Mouse (Mus musculus) spleen, adult 2 months (tissue): ENCODE results near the gene Bves. TPM values are rescaled to one million over a fixed set of nuclear protein-coding genes. Genes with fewer than 3 reads are reported as not detected.
"Not testable (repeated sequence)": the region's sequence is repeated elsewhere in the genome, so short reads cannot be mapped to it uniquely, and the experiment has no call there.

Experiments
- DNase-seq, 2 experiments: peaks; one replicate each; pipeline versions ENCODE4 v3.0.0 to v3.0.0-alpha.2; 2012 to 2021; ENCODE audit warnings: low spot score in 2 of 2, low read depth in 1 of 2
- H3K27ac ChIP-seq: fragments of 200-500 bp; 2 replicates; pipeline ENCODE4 v1.5.1; 2012; ENCODE audit warnings: low read length, inconsistent platforms; ENCODE audit not compliant: insufficient read depth
- H3K27me3 ChIP-seq: fragments of 200-500 bp; 2 replicates; pipeline ENCODE4 v1.6.1; 2012; ENCODE audit warnings: mild to moderate bottlenecking, moderate library complexity, low read length, inconsistent platforms; ENCODE audit not compliant: control insufficient read depth, insufficient read depth
- H3K36me3 ChIP-seq: fragments of 200-500 bp; 2 replicates; pipeline ENCODE4 v1.6.1; 2012; ENCODE audit warnings: mild to moderate bottlenecking, low read length, inconsistent platforms; ENCODE audit not compliant: control insufficient read depth, insufficient read depth
- H3K4me1 ChIP-seq: fragments of 200-500 bp; 2 replicates; pipeline ENCODE4 v1.6.1; 2011; ENCODE audit warnings: inconsistent platforms; ENCODE audit not compliant: control insufficient read depth, insufficient read depth, insufficient read length
- H3K4me3 ChIP-seq: fragments of 200-500 bp; 2 replicates; pipeline ENCODE4 v1.5.1; 2011; ENCODE audit warnings: mild to moderate bottlenecking, inconsistent platforms; ENCODE audit not compliant: insufficient read depth, insufficient read length; ENCODE audit errors: extremely low read depth
- CTCF ChIP-seq: fragments of 200-500 bp; IDR thresholded peaks from 2 replicates; pipeline ENCODE4 v1.5.1; 2011; ENCODE audit warnings: mild to moderate bottlenecking, inconsistent platforms; ENCODE audit not compliant: insufficient read depth, insufficient read length, insufficient replicate concordance; ENCODE audit errors: extremely low read depth
- POLR2A ChIP-seq: fragments of 200-500 bp; IDR thresholded peaks from 2 replicates; pipeline ENCODE4 v1.6.1; 2011; ENCODE audit warnings: low read depth, low read length, inconsistent platforms
- WGBS: fragments of 180-500 bp; shearing (Covaris S2); methylation state at CpG from one replicate; pipeline ENCODE4 v1.1.7; 2018; 5-methylcytosine and 5-hydroxymethylcytosine counted together
- polyA plus RNA-seq: library from polyadenylated mRNA; depleted of rRNA; stranded (reverse); fragments of >200 nt; gene quantifications from 2 replicates; pipeline ENCODE4 v1.2.3, GENCODE M21; 2012

Bves gene
- polyA plus RNA-seq, 1 experiment: 0.53 TPM

GRCm38 (mm10) chr10:45345217-45345616 is 9.6 kb downstream of the Bves start:
- DNase-seq: no peak
- H3K27me3 ChIP-seq: no peaks in the 10 kb centered on the region
- no peak overlapping the region for H3K4me3 ChIP-seq
- H3K4me1 ChIP-seq: no peaks in the 10 kb centered on the region
- WGBS: 90% methylated on average over 9 of the region's 9 CpGs
- no peaks in the 10 kb centered on the region for H3K36me3 ChIP-seq
- TF ChIP-seq POLR2A: no peak
- TF ChIP-seq CTCF: no peak
- no peak overlapping the region for H3K27ac ChIP-seq

GRCm38 (mm10) chr10:45348143-45348542 is 12.6 kb downstream of the Bves start:
- H3K27ac ChIP-seq, H3K36me3 ChIP-seq, H3K4me1 ChIP-seq, H3K4me3 ChIP-seq, H3K27me3 ChIP-seq, DNase-seq: not testable (repeated sequence)
- WGBS: 87% methylated on average over 3 of the region's 3 CpGs

DNA sequence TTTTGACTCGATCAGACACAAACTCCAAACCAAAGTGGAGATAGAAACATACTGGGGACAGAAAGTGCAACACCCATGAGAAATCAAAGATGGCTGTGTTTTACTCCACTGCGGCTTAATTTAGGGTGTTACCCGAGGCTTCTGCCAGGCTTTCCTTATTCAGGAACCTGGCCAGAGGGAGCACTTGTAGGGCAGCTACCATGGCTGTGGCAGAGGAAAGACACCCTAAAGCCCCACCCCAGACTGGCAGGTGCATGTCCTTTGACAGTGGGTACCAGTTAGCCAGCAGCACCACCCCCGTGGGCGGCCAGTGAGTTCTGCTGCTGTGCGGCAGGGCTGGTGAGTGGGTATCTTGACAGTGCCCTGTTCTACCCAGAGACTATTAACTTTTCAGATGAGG is 20.5 kb downstream of the Bves start:
- Histone ChIP-seq H3K4me3 (no peak overlapping the region), H3K27me3 (no peaks in the 10 kb centered on the region), H3K27ac (no peak overlapping the region), H3K36me3 (no peaks in the 10 kb centered on the region), H3K4me1 (no peaks in the 10 kb centered on the region)
- WGBS: 87% methylated on average over 6 of the region's 6 CpGs
- DNase-seq: no peak
- TF ChIP-seq POLR2A (no peak), CTCF (no peak)

- WGBS: 67% methylated on average over 5 of the region's 5 CpGs
- Histone ChIP-seq H3K27me3 (no peaks in the 10 kb centered on the region), H3K4me1 (no peaks in the 10 kb centered on the region), H3K36me3 (no peaks in the 10 kb centered on the region), H3K4me3 (no peak overlapping the region), H3K27ac (no peak overlapping the region)
- no peak for DNase-seq
- TF ChIP-seq CTCF (no peak), POLR2A (no peak)
Observed at GRCm38 (mm10) chr10:45363396-45363795, 27.8 kb downstream of the Bves start.

DNA sequence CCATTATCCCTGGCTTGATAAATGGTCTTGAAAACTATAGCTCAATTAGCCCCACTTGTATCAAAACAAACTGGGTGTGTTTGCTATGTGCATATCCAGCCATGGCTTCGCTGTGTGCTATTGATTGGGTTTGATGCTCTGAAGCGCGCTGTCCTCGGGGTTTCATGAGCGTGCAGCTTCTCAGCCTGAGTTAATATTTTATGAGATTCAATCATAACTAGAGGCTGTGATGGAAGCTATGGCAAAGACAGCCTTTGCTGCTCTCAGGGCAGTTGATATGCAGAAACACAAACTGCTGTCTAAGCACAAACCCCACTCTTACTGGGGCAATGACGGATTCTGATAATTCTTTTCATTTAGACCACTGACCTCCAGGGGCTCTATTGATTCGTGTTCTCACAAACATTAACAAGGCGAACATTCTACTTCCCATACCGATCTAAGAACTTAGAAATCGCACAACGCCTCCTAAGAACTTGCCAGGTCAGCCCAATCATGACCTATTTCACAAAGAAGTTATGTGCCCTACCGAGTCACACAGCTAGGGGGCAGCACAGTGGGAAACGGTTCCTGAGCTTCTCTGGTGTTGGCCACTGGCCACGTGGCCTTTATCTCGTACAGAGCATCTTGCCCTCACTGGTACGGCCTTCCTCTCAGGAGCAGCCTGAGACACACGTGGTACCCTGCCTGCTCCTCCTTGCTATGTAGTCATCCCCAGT is 31.6 kb downstream of the Bves start:
- WGBS: 87% methylated on average over 17 of the region's 17 CpGs
- TF ChIP-seq CTCF: no peak
- TF ChIP-seq POLR2A: no peak
- Histone ChIP-seq H3K4me3 (no peak overlapping the region), H3K27ac (no peak overlapping the region), H3K36me3 (no peaks in the 10 kb centered on the region), H3K27me3 (no peaks in the 10 kb centered on the region), H3K4me1 (no peaks in the 10 kb centered on the region)
- no peak for DNase-seq

GRCm38 (mm10) chr10:45369639-45370038 is 34.1 kb downstream of the Bves start:
- WGBS: 85% methylated on average over 3 of the region's 3 CpGs
- H3K27me3 ChIP-seq: no peaks in the 10 kb centered on the region

DNA sequence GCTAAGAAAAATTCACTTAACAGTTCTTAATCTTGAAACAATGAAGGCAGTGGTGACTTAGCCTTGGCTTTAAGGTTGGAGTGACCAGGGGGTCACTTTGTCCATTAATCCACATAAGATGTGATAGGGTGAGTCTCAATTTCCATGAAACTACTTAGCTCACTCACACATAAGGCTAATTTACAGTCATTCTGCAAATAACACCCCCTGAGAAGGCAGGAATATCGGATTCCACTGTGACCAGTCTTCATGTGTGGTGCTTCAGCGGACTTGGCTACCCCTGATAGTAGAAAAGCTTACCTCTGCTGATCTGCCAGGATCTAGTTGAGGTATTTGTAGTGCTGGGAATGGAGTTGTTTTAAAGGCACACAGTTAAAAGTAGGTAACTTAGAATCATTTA is 35.0 kb downstream of the Bves start:
- no peak overlapping the region for H3K4me3 ChIP-seq
- 86% methylated on average over 2 of the region's 2 CpGs for WGBS
- DNase-seq: no peak
- H3K36me3 ChIP-seq: no peaks in the 10 kb centered on the region
- TF ChIP-seq CTCF (no peak), POLR2A (no peak)
- H3K4me1 ChIP-seq: no peaks in the 10 kb centered on the region
- no peak overlapping the region for H3K27ac ChIP-seq
- H3K27me3 ChIP-seq: no peaks in the 10 kb centered on the region

More at GRCm38 (mm10) chr10:45369639-45370038, 34.1 kb downstream of the Bves start:
- Histone ChIP-seq H3K27ac (no peak overlapping the region), H3K4me3 (no peak overlapping the region), H3K4me1 (no peaks in the 10 kb centered on the region), H3K36me3 (no peaks in the 10 kb centered on the region)
- no peak for DNase-seq
- TF ChIP-seq CTCF (no peak), POLR2A (no peak)
